18 mouse cellular contexts compared by ENCODE assay signal in the genomic region with DNA sequence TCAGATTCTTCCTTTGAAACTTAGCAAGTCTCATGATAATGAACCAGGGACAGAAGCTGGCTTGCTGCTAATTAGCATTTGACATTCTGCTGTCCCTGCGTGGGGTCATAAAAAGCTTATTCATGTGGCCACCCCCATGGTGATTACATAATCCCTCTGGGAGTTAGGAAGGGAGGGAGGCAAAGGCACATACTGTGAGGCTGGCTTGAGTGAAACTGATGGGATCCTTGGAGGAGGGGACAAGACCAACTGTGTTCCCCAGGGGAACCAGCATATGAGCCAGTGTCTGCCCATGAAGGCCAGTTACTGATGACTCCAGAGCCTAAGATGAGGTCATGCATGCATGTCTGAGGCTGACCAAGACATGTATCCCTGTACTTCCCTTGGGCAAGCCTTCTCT. TPM values are rescaled to one million over a fixed set of nuclear protein-coding genes. Genes with fewer than 3 reads are reported as not detected.
DNase-seq lines count a peak whose midpoint lies in the region; ATAC-seq and TF ChIP-seq lines count a peak whose summit lies in the region.
"Had no signal": no experiment of that assay in that cellular context is flagged by ENCODE, and none has a peak within 500 bp of the region (broad histone marks: within the 10 kb centered on the region; RNA-seq: fewer than 3 reads in every experiment).

No protein-coding gene starts in this region.

- peak; percentile 91 for DNase-seq in heart, adult 11 months
- DNase-seq in heart, adult 2 months, result no peak
- no peak for DNase-seq in liver, postnatal 0 days
- no peak for DNase-seq in liver
- DNase-seq in adrenal gland, adult (ENCODE audit: inconsistent age in 2 of 2, low spot score in 1 of 2), result no peak
- DNase-seq: adrenal gland, postnatal 10 days; cerebellum, adult 2 months; cerebellum, postnatal 10 days; heart, postnatal 10 days had no signal

- intact Hi-C loops in heart, adult 2 months (cut with DNase I), result loop anchor here (5.0 to 10.0 kb wide), 2 partner anchors 72 to 260 kb away; no protein-coding TSS in a partner anchor

- H3K27me3 ChIP-seq in heart, adult 2 months (ENCODE audit: control insufficient read depth, insufficient read depth, low read length), result no peaks in the 10 kb centered on the region
- no peaks in the 10 kb centered on the region for H3K27me3 ChIP-seq in liver, postnatal 0 days (ENCODE audit: insufficient read depth, low read length)
- H3K27me3 ChIP-seq: CH12.LX; embryonic facial prominence, embryonic 15.5 days; hindbrain, embryonic 13.5 days had no signal

- no peak for TF ChIP-seq POLR2A in heart, adult 2 months (IDR thresholded peaks at IDR 0.05; ENCODE audit: insufficient read depth, low read depth, low read length)
- no peak for TF ChIP-seq POLR2A in bone marrow macrophage, adult 2 months (IDR thresholded peaks at IDR 0.05; ENCODE audit: borderline replicate concordance, low read depth, low read length)

- H3K36me3 ChIP-seq in heart, adult 2 months (ENCODE audit: control insufficient read depth, insufficient read depth, low read length), result no peaks in the 10 kb centered on the region
- no peaks in the 10 kb centered on the region for H3K36me3 ChIP-seq in liver, postnatal 0 days (replicated peaks; ENCODE audit: insufficient read depth, low read length)
- H3K36me3 ChIP-seq: embryonic facial prominence, embryonic 15.5 days; forebrain, embryonic 10.5 days; hindbrain, embryonic 13.5 days had no signal

- no peak overlapping the region for H3K4me2 ChIP-seq in liver, postnatal 0 days (ENCODE audit: low read depth, low read length)
- H3K4me2 ChIP-seq: embryonic facial prominence, embryonic 15.5 days; hindbrain, embryonic 13.5 days had no signal

- 19% methylated on average over 1 of the region's 1 CpGs for WGBS in heart, adult 2 months
- 32% methylated on average over 1 of the region's 1 CpGs for WGBS in liver, postnatal 0 days (ENCODE audit: insufficient replicate concordance)

- peaks cover 2% of the 10 kb centered on the region; the same call in 1 of the 2 replicates for H3K4me1 ChIP-seq in heart, adult 2 months (ENCODE audit: control insufficient read depth, insufficient read depth, low read length)
- H3K4me1 ChIP-seq in liver, postnatal 0 days (ENCODE audit: insufficient read depth), result no peaks in the 10 kb centered on the region
- peaks cover 52% of the 10 kb centered on the region for H3K4me1 ChIP-seq in bone marrow macrophage, adult 2 months (ENCODE audit: control insufficient read depth, insufficient read depth, low read length)

- ATAC-seq in liver, postnatal 0 days, result no peak
- no peak for ATAC-seq in activated CD4-positive, CD25-positive, alpha-beta regulatory T cell, adult 4 months
- ATAC-seq: forebrain, embryonic 14.5 days; hindbrain, postnatal 0 days had no signal

- no peak overlapping the region for H3K27ac ChIP-seq in heart, adult 2 months
- H3K27ac ChIP-seq in liver, postnatal 0 days (ENCODE audit: low read depth), result 0 out of 2 replicates have a peak overlapping the region, but pooled peaks have one; percentile 16
- H3K27ac ChIP-seq in bone marrow macrophage, adult 2 months (ENCODE audit: insufficient read depth, low read depth, low read length), result peak overlapping the region; percentile 89
- H3K27ac ChIP-seq: embryonic facial prominence, embryonic 15.5 days; forebrain, embryonic 10.5 days; hindbrain, embryonic 13.5 days; hindbrain, postnatal 0 days had no signal

- TF ChIP-seq CTCF in heart, adult 2 months (IDR thresholded peaks at IDR 0.05), result no peak
- no peak for TF ChIP-seq CTCF in liver, postnatal 0 days (IDR thresholded peaks at IDR 0.05; ENCODE audit: low read depth)
- TF ChIP-seq CTCF in bone marrow macrophage, adult 2 months (IDR thresholded peaks at IDR 0.05; ENCODE audit: low read depth, low read length), result no peak

- no peaks in the 10 kb centered on the region for H3K9me3 ChIP-seq in liver, postnatal 0 days (ENCODE audit: low read length)
- H3K9me3 ChIP-seq: embryonic facial prominence, embryonic 15.5 days; forebrain, embryonic 10.5 days; hindbrain, embryonic 13.5 days had no signal

- no peak overlapping the region for H3K9ac ChIP-seq in heart, adult 2 months (ENCODE audit: low read depth, low read length)
- no peak overlapping the region for H3K9ac ChIP-seq in liver, postnatal 0 days (replicated peaks)
- H3K9ac ChIP-seq: embryonic facial prominence, embryonic 15.5 days; hindbrain, embryonic 13.5 days had no signal

- no peak for TF ChIP-seq EP300 in heart, adult 2 months (IDR thresholded peaks at IDR 0.05; ENCODE audit: insufficient read depth, low read depth, low read length)
- TF ChIP-seq EP300 in liver, postnatal 0 days (IDR thresholded peaks at IDR 0.05; ENCODE audit: low read depth), result no peak

- no peaks in the 10 kb centered on the region for H3K79me2 ChIP-seq in heart, adult 2 months (replicated peaks; ENCODE audit: control insufficient read depth, insufficient read depth, low read length)

- H3K4me3 ChIP-seq in heart, adult 2 months, result no peak overlapping the region
- H3K4me3 ChIP-seq in liver, postnatal 0 days (ENCODE audit: low read depth, low read length), result no peak overlapping the region
- no peak overlapping the region for H3K4me3 ChIP-seq in bone marrow macrophage, adult 2 months (ENCODE audit: insufficient read depth, low read length)
- H3K4me3 ChIP-seq: embryonic facial prominence, embryonic 15.5 days; erythroblast, embryonic 14.5 days; forebrain, embryonic 10.5 days; hindbrain, embryonic 13.5 days had no signal

RNA-seq across cellular contexts. Expression of a gene that starts 33.5 kb away (rescaled TPM):
- 10 to 100 TPM; 18.0 to 21.2 TPM for total RNA-seq in heart, adult 2 months (2021)
- 20.4 and 27.1 TPM in 2 replicates for polyA plus RNA-seq in heart, adult 2 months (2012; rRNA removed)
- 4.7 and 6.7 TPM in 2 replicates for polyA plus RNA-seq in liver, postnatal 0 days (2015; fragmentation: Nextera tagmentation; extraction: Ambion mirVana)
- 200 and 216 TPM in 2 replicates for polyA plus RNA-seq in bone marrow macrophage, adult 2 months (2012; ENCODE audit: insufficient read depth, insufficient read length, missing spikeins)
- polyA plus RNA-seq in activated CD4-positive, CD25-positive, alpha-beta regulatory T cell, adult 4 months (2017; shearing (Covaris generic)), result 1 to 10 TPM in 1 of 2 experiments, under 1 TPM in 1; 0.60 to 1.1 TPM
